Mouse (Mus musculus) heart, adult 2 months (tissue): Measurements from ENCODE around the gene Mycbpap.

Experiments used
- CTCF ChIP-seq: fragments of 200-600 bp; IDR thresholded peaks from 2 replicates; pipeline ENCODE4 v1.8.1; 2022; ENCODE audit warnings: antibody characterized with exemption, mild to moderate bottlenecking, moderate library complexity
- EP300 ChIP-seq: fragments of 200-500 bp; IDR thresholded peaks from 2 replicates; pipeline ENCODE4 v1.6.1; 2011; ENCODE audit warnings: low read depth, low read length, control low read depth; ENCODE audit not compliant: insufficient read depth
- POLR2A ChIP-seq: fragments of 200-500 bp; IDR thresholded peaks from 2 replicates; pipeline ENCODE4 v1.6.1; 2011; ENCODE audit warnings: mild to moderate bottlenecking, low read depth, low read length, control low read depth; ENCODE audit not compliant: insufficient read depth

GRCm38 (mm10) chr11:94477651-94478050, 43.9 kb downstream of the Mycbpap start:
- TF ChIP-seq POLR2A (no peak), CTCF (no peak), EP300 (no peak)
